Mouse (Mus musculus): ENCODE measurements at regions not wholly inside any gene's neighbourhood (a gene's known extent, or its start where the extent isn't known, plus 50 kb on each side); places are given as distances from the start of the nearest gene placed in this dataset.
A peak's percentile ranks its signal among the peaks of the same experiment; 100 is the strongest.
"Not testable (repeated sequence)": the region's sequence is repeated elsewhere in the genome, so short reads cannot be mapped to it uniquely, and the experiment has no call there.

GRCm38 (mm10) chr16:65629186-65629585, 66.7 kb upstream of the Chmp2b start:
- WGBS = 15% methylated on average over 10 of the region's 10 CpGs
- Histone ChIP-seq H3K36me3 (no peaks in the 10 kb centered on the region), H3K4me2 (replicated peaks) (no peak overlapping the region)

DNA sequence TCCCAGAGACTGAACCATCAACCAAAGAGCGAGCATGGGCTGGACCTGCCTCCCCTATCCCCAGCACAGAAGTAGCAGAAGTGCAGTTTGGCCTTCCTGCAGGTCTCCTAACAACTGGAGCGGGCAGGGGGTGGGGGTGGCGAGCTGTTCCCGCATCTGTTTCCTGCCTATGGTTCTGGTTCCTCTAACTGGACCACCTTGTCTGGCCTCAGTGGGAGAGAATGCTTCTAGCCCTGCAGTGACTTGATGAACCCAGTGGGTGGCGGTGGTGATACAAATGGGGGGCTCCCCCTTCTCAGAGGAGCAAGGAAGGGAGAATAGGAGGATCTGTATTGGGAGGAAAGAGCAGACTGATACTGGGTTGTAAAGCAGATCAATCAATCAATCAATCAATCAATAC, 69.2 kb upstream of the Chmp2b start:
- Histone ChIP-seq H3K4me1 (no peaks in the 10 kb centered on the region), H3K9me3 (replicated peaks) (no peaks in the 10 kb centered on the region), H3K36me3 (no peaks in the 10 kb centered on the region), H3K27ac (no peak overlapping the region), H3K27me3 (no peaks in the 10 kb centered on the region), H3K9ac (no peak overlapping the region), H3K4me2 (replicated peaks) (no peak overlapping the region), H3K4me3 (no peak overlapping the region)
- ATAC-seq (ENCODE audit: low FRiP score) = no peak
- WGBS = 47% methylated on average over 5 of the region's 5 CpGs

More at GRCm38 (mm10) chr16:65629186-65629585, 66.7 kb upstream of the Chmp2b start:
- ATAC-seq (ENCODE audit: low FRiP score) = no peak
- Histone ChIP-seq H3K4me1 (no peaks in the 10 kb centered on the region), H3K27me3 (no peaks in the 10 kb centered on the region), H3K9ac (no peak overlapping the region), H3K9me3 (replicated peaks) (no peaks in the 10 kb centered on the region), H3K4me3 (no peak overlapping the region), H3K27ac (no peak overlapping the region)

- not testable (repeated sequence) for H3K4me2 ChIP-seq (replicated peaks); H3K9me3 ChIP-seq (replicated peaks); ATAC-seq (ENCODE audit: low FRiP score); H3K9ac ChIP-seq; H3K27ac ChIP-seq; H3K4me1 ChIP-seq; H3K36me3 ChIP-seq; H3K4me3 ChIP-seq; H3K27me3 ChIP-seq
- 92% methylated on average over 3 of the region's 3 CpGs for WGBS
Observed at GRCm38 (mm10) chr16:65646741-65647140, 84.2 kb upstream of the Chmp2b start.

DNA sequence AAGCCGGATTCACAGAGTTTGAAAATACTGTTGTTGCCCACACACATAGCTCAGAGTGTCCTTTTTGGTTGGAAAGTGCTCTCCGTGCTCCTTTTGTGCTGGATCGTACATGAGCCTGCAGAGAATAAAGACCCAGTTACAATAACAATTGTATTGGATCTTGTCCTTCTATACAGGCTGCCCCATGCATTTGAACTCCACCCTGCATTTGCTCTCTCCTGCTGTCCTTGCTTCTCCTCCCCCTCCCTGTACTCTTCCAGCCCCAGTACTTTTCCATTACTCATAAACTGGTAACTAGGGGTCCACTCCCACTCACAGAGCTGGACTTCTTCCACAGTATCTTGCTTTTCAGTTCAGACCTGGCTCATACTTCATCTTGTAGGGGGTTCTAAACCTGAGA, 86.5 kb upstream of the Chmp2b start:
- WGBS = 54% methylated on average over 3 of the region's 3 CpGs
- Histone ChIP-seq H3K27me3 (no peaks in the 10 kb centered on the region), H3K4me3 (no peak overlapping the region), H3K36me3 (no peaks in the 10 kb centered on the region), H3K9ac (no peak overlapping the region), H3K4me1 (no peaks in the 10 kb centered on the region), H3K27ac (no peak overlapping the region), H3K9me3 (replicated peaks) (no peaks in the 10 kb centered on the region), H3K4me2 (replicated peaks) (no peak overlapping the region)
- ATAC-seq (ENCODE audit: low FRiP score) = no peak

DNA sequence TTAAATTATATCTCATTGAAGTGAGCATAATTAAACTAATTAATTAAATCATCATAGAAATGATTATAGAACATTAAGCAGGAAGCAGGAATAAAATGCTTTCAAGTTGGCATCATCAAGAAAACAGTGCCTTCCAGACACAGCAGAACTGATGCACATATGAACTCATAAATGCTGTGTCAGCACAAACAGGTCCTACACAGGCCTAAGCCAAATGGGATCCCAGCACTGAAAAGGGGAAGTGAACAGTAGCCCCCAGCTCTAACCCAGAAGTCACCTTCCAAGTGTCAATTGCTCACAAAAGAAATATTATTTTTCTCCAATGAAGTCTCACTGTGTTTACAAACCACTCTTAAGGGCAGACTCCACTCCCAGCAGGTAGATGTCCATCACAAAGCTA, 93.0 kb upstream of the Chmp2b start:
- Histone ChIP-seq H3K9ac (no peak overlapping the region), H3K4me3 (no peak overlapping the region), H3K27ac (no peak overlapping the region), H3K27me3 (no peaks in the 10 kb centered on the region), H3K4me2 (replicated peaks) (no peak overlapping the region), H3K4me1 (no peaks in the 10 kb centered on the region), H3K36me3 (no peaks in the 10 kb centered on the region), H3K9me3 (replicated peaks) (no peaks in the 10 kb centered on the region)
- ATAC-seq (ENCODE audit: low FRiP score) = no peak

- WGBS = 40% methylated on average over 2 of the region's 2 CpGs
- no peak for ATAC-seq (ENCODE audit: low FRiP score)
- no peak overlapping the region for H3K4me2 ChIP-seq (replicated peaks)
Observed at GRCm38 (mm10) chr16:65657829-65658228, 95.3 kb upstream of the Chmp2b start.

GRCm38 (mm10) chr16:65664787-65665186, 102.3 kb upstream of the Chmp2b start:
- ATAC-seq (ENCODE audit: low FRiP score) = no peak; the same call in 1 of the 2 replicates
- Histone ChIP-seq H3K27ac (no peak overlapping the region), H3K9ac (no peak overlapping the region), H3K4me2 (replicated peaks) (no peak overlapping the region), H3K36me3 (no peaks in the 10 kb centered on the region), H3K4me3 (no peak overlapping the region), H3K27me3 (no peaks in the 10 kb centered on the region), H3K4me1 (no peaks in the 10 kb centered on the region), H3K9me3 (replicated peaks) (no peaks in the 10 kb centered on the region)
- WGBS = 65% methylated on average over 3 of the region's 3 CpGs

More at GRCm38 (mm10) chr16:65657829-65658228, 95.3 kb upstream of the Chmp2b start:
- no peaks in the 10 kb centered on the region for H3K4me1 ChIP-seq
- no peaks in the 10 kb centered on the region for H3K27me3 ChIP-seq
- H3K27ac ChIP-seq = no peak overlapping the region
- H3K4me3 ChIP-seq = no peak overlapping the region
- H3K9ac ChIP-seq = no peak overlapping the region
- no peaks in the 10 kb centered on the region for H3K36me3 ChIP-seq
- H3K9me3 ChIP-seq (replicated peaks) = no peaks in the 10 kb centered on the region

DNA sequence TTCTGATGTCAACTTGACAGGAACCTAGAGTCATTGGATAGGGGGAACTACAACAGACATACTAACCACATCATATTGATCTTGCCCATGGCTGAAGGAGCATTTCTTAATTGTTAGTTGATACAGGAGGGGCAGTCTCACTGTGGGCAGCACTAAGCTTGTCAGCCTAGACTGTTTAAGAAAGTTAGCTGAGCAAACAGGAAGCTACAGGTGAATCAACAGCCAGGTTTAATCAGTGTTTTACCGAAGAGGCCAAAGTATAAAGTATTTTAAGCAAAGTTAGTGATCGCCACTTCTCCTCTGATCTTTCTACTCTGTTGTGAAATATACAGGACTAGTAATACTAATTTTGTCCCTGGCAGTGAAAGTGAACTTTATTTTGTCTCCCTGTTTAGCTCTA, 109.6 kb upstream of the Chmp2b start:
- Histone ChIP-seq H3K4me3 (no peak overlapping the region), H3K27me3 (no peaks in the 10 kb centered on the region), H3K27ac (no peak overlapping the region), H3K4me2 (replicated peaks) (no peak overlapping the region), H3K9ac (no peak overlapping the region), H3K4me1 (no peaks in the 10 kb centered on the region), H3K9me3 (replicated peaks) (no peaks in the 10 kb centered on the region), H3K36me3 (no peaks in the 10 kb centered on the region)
- no peak for ATAC-seq (ENCODE audit: low FRiP score)
- 93% methylated on average over 2 of the region's 2 CpGs for WGBS

DNA sequence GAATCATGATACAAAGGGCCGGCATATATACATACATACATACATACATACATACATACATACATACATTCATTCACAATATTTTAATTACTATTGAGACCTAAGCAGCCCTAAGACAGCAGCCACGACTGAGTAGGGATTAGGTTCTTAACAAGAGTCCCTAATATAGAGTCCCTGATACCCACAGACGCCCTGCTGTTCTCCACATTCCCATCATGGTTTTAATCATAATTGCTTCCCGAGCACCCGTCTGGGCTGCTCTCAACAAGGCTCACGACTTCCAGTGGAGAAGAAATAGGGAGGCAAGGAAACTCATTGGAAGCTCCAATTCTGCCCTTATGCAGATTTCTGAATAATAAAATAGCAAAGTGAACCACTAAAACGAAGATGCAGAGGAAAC, 120.6 kb upstream of the Chmp2b start:
- no peaks in the 10 kb centered on the region for H3K9me3 ChIP-seq (replicated peaks)
- no peak overlapping the region for H3K4me2 ChIP-seq (replicated peaks)
- no peaks in the 10 kb centered on the region for H3K4me1 ChIP-seq
- H3K9ac ChIP-seq = no peak overlapping the region
- 0 out of 2 replicates have a peak overlapping the region, but pooled peaks have one; percentile 7 for H3K27ac ChIP-seq
- H3K36me3 ChIP-seq = no peaks in the 10 kb centered on the region
- H3K4me3 ChIP-seq = no peak overlapping the region
- ATAC-seq (ENCODE audit: low FRiP score) = 0 out of 2 replicates have a peak, but pooled peaks have one; percentile 35
- H3K27me3 ChIP-seq = no peaks in the 10 kb centered on the region
- WGBS = 73% methylated on average over 7 of the region's 7 CpGs

DNA sequence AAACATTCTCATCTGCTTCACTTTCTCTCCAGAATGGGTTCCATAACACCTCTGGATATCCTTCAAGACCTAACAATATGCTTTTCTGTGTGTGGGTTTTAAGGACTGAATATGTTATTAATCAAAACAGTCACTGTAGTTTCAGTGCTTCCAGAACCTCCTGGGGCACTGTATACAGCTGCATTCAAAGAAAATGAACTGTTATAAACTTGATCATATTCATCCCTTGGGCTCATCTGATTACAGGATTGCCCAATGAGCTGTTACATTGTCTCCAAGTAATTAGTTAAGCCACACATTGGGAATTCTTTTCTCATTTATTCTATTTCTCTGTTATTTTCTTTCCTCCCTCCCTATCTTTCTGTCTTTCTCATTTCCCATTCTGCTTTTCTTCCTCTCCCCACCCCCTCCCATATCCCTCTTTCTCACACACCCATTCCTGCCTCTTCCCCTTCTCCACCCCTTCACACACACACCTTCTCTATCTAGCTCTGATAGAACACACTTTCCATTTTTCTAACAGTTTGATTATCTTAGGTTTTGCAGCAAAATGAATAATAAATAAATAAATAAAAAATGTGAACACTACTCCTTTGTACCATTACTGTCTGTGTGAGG, 121.3 kb upstream of the Chmp2b start:
- H3K4me1 ChIP-seq = no peaks in the 10 kb centered on the region
- peak; percentile 64; the same call in 1 of the 2 replicates for ATAC-seq (ENCODE audit: low FRiP score)
- H3K27ac ChIP-seq = peak overlapping the region; percentile 7; the same call in 1 of the 2 replicates
- no peak overlapping the region for H3K4me2 ChIP-seq (replicated peaks)
- no peaks in the 10 kb centered on the region for H3K9me3 ChIP-seq (replicated peaks)
- H3K27me3 ChIP-seq = no peaks in the 10 kb centered on the region
- no peaks in the 10 kb centered on the region for H3K36me3 ChIP-seq
- no peak overlapping the region for H3K4me3 ChIP-seq
- H3K9ac ChIP-seq = no peak overlapping the region

DNA sequence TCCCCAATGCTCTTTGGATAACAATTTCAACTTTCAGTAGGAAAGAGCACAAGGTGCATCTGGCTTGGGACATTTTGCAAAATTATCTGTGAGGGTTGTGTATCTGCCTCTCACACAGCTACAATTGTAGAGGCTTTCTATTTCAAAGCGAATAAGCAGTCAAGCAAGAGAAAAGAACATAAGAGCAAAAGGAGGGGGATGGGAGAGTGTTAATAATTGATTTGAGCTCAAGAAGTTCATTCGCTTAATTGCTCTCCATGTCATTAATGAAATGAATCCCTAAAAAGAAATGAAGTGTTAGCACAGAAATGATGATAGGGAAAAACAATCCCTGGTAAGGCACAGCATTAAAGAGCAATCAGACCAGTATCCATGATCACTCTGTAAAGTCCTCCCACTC, 121.4 kb upstream of the Vgll3 start:
- ATAC-seq (ENCODE audit: low FRiP score) = no peak
- Histone ChIP-seq H3K4me3 (no peak overlapping the region), H3K36me3 (no peaks in the 10 kb centered on the region), H3K27me3 (no peaks in the 10 kb centered on the region), H3K9me3 (replicated peaks) (no peaks in the 10 kb centered on the region), H3K27ac (no peak overlapping the region), H3K9ac (no peak overlapping the region), H3K4me2 (replicated peaks) (no peak overlapping the region), H3K4me1 (no peaks in the 10 kb centered on the region)
- WGBS = 67% methylated on average over 2 of the region's 2 CpGs

DNA sequence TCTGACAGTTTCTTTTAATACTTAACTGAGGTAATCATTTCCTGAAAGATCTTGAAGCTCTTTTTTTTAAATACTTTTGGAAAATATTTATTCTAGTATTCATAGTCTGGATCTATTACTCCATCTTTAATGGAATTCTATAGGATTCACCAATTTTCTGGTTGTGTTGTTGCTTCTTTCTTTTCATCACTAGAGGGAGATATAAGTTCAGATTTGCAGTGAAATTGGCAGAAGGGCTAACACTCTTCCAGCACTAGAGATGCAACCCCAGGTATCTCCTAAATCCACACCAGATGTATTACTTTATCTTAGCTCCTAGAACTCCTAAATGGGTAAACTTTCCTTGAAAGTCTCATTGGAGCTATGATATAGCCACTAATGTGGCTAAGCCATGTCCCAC, 99.4 kb upstream of the Vgll3 start:
- no peaks in the 10 kb centered on the region for H3K27me3 ChIP-seq
- ATAC-seq (ENCODE audit: low FRiP score) = no peak
- H3K4me3 ChIP-seq = no peak overlapping the region
- no peaks in the 10 kb centered on the region for H3K9me3 ChIP-seq (replicated peaks)
- no peak overlapping the region for H3K4me2 ChIP-seq (replicated peaks)
- H3K36me3 ChIP-seq = no peaks in the 10 kb centered on the region
- H3K4me1 ChIP-seq = no peaks in the 10 kb centered on the region
- no peak overlapping the region for H3K27ac ChIP-seq
- no peak overlapping the region for H3K9ac ChIP-seq

GRCm38 (mm10) chr16:65718791-65719472, 96.1 kb upstream of the Vgll3 start:
- no peak for ATAC-seq (ENCODE audit: low FRiP score)
- H3K4me1 ChIP-seq = no peaks in the 10 kb centered on the region
- WGBS = 73% methylated on average over 6 of the region's 6 CpGs
- no peak overlapping the region for H3K4me2 ChIP-seq (replicated peaks)
- H3K9ac ChIP-seq = no peak overlapping the region
- no peaks in the 10 kb centered on the region for H3K27me3 ChIP-seq
- H3K36me3 ChIP-seq = no peaks in the 10 kb centered on the region
- H3K4me3 ChIP-seq = no peak overlapping the region
- no peak overlapping the region for H3K27ac ChIP-seq
- no peaks in the 10 kb centered on the region for H3K9me3 ChIP-seq (replicated peaks)

All from hindbrain, embryonic 12.5 days (tissue).